Mouse (Mus musculus) natural killer cell, adult 2 months (primary cell): Measurements from ENCODE around the gene Egln3.

Experiments
- DNase-seq, 2 experiments: peaks; one replicate each; pipeline ENCODE4 v3.0.0; 2022; ENCODE audit warnings: low spot score in 2 of 2

Gene Egln3

GRCm38 (mm10) chr12:54202765-54203655 lies 650 bp downstream of the Egln3 start:
- peak in 1 of 2 experiments; percentile 19 for DNase-seq

DNA sequence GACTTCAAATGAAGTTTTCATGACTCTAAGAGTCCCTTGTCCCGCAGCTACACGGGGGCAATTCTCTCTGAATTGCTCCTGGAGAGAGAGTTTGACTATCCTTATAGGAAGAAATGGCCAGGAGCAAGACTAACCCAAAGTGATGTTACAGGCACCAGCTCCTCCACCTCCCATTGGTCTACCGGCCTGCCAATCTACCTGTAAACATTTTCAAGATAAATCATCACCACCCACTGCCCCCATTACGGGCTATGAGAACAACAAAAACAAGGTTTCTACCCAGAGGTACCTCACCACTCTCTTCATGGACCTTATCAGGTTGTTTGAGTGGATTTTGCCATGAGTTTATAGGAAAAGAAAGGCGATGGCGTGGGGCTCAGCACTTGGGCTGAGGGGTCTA lies 1.4 kb downstream of the Egln3 start:
- DNase-seq: no peak

DNA sequence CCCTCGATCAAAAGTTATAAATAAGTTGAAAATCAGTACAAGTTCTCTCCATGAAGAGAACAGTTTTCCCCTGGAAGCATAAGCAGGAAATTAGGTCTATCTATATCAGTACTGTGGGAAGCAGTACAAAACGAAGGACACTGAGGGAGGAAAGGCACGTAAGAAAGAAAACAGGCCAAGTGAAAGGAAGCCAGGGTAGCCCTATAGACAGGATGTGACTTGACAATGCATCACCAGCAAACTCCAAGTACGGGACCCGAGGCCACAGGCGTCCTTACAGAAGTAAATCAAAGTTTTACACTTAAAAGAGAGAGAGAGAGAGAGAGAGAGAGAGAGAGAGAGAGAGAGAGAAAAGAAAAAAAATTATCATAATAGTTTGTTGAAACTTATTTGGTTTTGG lies 2.8 kb downstream of the Egln3 start:
- no peak for DNase-seq

DNA sequence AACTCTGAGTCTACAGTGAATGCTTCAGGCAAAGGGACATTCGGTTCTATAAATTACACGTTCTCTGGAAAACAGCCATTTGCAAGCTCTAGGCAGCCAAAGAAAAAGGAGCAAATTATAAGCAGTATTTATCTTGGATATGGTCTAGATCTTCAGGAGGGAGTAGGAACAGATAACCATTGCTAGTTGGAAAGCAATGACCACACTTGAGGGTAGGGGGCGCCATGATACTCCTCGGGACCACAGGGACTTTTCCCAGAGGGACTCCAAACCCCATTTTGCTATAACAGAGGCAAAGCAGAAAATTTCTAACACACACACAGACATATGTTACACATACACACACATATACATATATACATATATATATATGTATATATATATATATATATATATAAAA lies 3.5 kb downstream of the Egln3 start:
- no peak for DNase-seq

GRCm38 (mm10) chr12:54198282-54198918 lies 5.3 kb downstream of the Egln3 start:
- DNase-seq: no peak

DNA sequence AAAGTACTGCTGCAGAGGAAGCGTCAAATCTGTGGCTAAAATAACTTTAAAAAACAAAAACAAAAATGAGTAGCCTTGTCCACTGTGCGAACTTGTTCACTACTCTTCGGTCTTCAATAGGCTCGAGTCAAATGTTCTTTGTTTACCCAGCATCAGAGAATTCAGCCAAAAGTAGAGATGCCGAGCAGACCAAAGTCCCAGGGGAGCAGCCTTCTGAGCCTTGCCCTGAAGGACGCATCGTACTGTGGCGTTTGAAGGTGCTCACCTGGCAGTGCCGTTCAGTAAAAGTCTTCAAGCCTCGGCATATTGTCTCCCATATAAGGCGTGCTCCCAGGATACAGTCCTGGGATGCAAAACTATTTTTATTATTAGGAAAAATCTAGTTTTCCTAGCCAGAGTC lies 5.8 kb downstream of the Egln3 start:
- DNase-seq: no peak

GRCm38 (mm10) chr12:54197301-54197782 lies 6.3 kb downstream of the Egln3 start:
- DNase-seq: no peak

- no peak for DNase-seq
Measured at GRCm38 (mm10) chr12:54196881-54197280, 6.8 kb downstream of the Egln3 start.

DNA sequence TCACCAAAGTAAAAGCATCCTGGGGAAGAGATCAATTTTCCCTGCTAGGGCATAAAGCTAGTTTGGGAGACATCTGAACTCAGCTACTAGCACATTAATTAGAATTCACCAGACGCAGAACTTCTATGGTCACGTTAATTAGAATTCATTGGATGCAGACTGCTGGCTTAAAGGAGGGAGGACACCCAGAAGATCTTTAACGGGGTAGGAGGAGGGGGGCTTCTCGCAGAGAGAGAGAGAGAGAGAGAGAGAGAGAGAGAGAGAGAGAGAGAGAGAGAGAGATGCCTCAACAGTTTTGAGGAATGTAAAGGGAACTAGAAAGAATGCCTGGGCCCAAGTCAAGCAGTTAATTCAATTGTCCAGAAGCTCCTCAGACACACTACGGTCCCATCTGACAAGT lies 9.5 kb downstream of the Egln3 start:
- DNase-seq: no peak

DNA sequence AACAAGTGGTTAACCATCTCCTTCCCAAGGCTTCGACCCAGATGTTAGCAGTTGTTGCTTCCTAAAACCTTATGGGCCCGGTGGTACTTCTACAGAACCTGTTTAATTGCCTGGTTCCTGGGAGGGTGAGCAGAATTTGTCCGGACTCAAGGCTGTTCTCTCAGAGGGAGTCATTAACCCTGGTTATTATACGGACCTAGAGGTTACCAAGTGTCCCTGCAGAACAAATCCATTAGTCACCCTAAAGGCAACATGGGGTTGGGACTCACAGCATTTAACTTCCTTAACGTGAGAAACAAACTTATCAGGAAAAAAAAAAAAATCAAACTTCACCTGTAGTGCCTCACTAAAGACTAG lies 11.4 kb downstream of the Egln3 start:
- no peak for DNase-seq

GRCm38 (mm10) chr12:54191608-54192304 lies 11.9 kb downstream of the Egln3 start:
- peak in 1 of 2 experiments; percentile 8 for DNase-seq

- no peak for DNase-seq
Measured at GRCm38 (mm10) chr12:54191181-54191580, 12.5 kb downstream of the Egln3 start.

GRCm38 (mm10) chr12:54187812-54188600 lies 15.7 kb downstream of the Egln3 start:
- peak in 1 of 2 experiments; percentile 35 for DNase-seq

DNA sequence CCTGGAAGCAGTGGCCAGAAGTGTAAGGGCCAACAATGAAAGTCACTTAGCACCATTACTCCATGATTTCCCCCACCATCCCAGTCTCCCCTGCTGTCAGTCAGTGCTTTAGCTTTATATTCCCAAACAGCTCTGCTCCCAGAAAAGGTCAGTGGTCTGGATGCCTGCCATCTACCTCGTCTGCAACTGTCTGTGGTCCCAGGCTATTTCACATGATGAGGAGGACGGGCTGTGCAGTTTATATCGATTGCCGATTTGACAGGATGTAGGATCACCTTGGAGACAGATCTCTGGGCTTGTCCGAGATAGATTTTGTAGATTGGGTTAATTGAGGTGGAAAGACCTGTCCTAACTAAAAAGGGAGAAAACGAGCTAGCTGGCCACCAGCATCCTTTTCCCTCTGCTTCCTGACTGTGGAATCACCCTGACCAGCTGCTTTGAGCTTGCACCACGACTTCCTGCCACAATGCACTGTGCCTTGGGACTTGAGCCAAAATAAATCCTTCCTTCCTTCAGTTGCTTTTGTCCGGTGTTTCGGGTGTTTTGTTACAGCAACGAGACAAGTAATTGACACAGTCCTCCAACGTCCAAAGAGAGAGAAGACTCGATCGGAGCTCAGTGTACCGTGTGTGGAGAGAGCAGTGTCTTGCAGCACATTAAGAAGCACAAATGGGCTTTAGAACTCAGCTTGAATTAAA lies 16.6 kb downstream of the Egln3 start:
- no peak for DNase-seq

DNA sequence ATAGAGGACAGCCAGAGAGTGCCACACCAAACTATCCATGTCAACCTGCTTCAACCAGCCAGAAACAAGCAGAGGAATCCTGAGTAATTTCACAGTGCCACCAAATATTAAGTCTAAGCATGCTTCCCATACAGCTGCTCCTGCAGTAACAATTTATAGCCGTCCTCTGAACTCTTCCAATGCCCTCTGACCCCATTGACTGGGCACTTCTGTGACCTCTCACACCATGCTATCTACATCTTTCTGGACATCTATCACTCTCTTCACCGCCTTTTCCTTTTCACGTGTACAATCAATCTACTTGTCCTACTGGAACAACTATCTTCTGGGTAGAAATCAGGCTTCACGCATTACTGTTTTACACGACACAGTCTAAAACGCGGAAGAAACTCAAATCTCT lies 19.4 kb downstream of the Egln3 start:
- no peak for DNase-seq

- DNase-seq: no peak
Measured at GRCm38 (mm10) chr12:54178323-54178722, 25.3 kb downstream of the Egln3 start.

- DNase-seq: no peak
Measured at GRCm38 (mm10) chr12:54168786-54169185, 34.9 kb downstream of the Egln3 start.

- DNase-seq: no peak
Measured at GRCm38 (mm10) chr12:54167737-54168136, 35.9 kb downstream of the Egln3 start.

DNA sequence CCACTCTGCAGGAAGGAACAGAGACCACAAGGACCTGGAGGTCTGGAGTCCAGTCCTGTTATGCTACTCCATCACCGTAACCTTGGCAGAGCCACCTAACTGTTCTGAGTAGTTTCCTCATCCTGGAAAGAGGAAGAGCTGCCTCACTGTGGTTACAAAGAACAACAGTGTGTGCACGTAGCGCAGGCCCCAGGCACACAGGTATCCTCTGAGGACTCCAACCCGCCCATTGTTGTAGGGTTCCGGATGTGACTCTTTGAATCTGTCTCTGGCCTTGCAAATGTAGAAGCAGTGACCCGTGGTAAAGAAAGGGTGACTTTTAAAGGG lies 39.0 kb downstream of the Egln3 start:
- no peak for DNase-seq

- DNase-seq: no peak
Measured at GRCm38 (mm10) chr12:54164040-54164723, 39.5 kb downstream of the Egln3 start.

DNA sequence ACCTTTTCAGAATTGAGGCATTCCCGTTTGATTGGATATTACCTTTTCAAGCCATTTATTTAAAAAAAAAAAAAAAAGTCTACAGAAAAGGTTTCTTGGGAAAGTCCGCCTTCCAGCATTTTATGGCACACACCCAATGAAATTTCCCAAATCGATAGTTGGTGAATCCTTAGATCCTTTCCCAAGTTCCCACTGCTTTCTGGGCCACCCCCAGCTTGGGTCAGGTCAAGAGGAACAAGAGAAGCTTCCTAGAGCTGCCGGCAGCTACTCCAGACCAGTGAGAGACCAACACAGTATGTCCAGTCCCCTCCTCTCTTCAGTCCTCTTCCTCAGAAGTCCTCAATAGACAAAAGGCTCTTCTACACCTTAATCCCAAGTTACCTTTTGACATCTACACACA lies 40.5 kb downstream of the Egln3 start:
- DNase-seq: no peak
